Mouse (Mus musculus) olfactory bulb, adult 2 months (tissue): Measurements from ENCODE around the gene Usp4.

ENCODE experiments used
- CTCF ChIP-seq: fragments of 200-500 bp; IDR thresholded peaks from 2 replicates; pipeline ENCODE4 v1.5.1; 2012; ENCODE audit warnings: low read depth, mild to moderate bottlenecking, low read length, moderate library complexity; ENCODE audit not compliant: insufficient read depth
- POLR2A ChIP-seq: fragments of 200-500 bp; IDR thresholded peaks from 2 replicates; pipeline ENCODE4 v1.6.1; 2012; ENCODE audit warnings: mild to moderate bottlenecking, low read depth, low read length, moderate library complexity; ENCODE audit not compliant: insufficient read depth

DNA sequence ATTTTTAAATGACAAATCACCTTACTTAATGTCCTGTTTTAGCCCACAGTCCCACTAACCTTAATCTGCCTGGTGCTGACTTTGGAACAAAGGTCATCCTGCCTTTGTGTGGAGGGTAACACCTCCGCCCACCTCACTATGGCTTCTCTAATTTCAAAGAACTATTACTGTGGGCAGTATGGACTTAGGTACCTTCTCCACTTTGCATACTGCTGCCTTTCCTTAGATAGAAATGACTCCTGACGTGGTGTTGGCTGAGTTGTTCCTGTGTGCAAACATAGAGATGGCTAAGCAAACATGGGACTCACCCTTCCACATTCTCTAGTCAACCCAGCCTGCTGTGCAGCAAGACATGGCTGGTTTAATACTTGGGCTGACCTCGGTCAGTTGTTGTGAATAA, 45.8 kb upstream of the Usp4 start:
- no peak for TF ChIP-seq CTCF
- TF ChIP-seq POLR2A: no peak
